Mouse (Mus musculus) midbrain, embryonic 11.5 days (tissue): Measurements from ENCODE around the gene Cenpo. TPM values are rescaled to one million over a fixed set of nuclear protein-coding genes. Genes with fewer than 3 reads are reported as not detected.

Experiments used
- ATAC-seq: fragments of 200-750 bp; cut with Nextera tagmentation; 2 replicates; pipeline ENCODE4 v1.8.0; 2017; ENCODE audit warnings: moderate TSS enrichment, moderate library complexity; ENCODE audit not compliant: low FRiP score
- DNase-seq: peaks from one replicate; pipeline ENCODE4 v3.0.0; 2015; ENCODE audit warnings: low spot score; ENCODE audit errors: missing footprints
- H3K27ac ChIP-seq: fragments of 300-500 bp; sonication (generic); 2 replicates; pipeline ENCODE4 v1.5.1; 2014; ENCODE audit warnings: low read depth, low read length
- H3K27me3 ChIP-seq: fragments of 300-500 bp; sonication (generic); 2 replicates; pipeline ENCODE4 v1.6.1; 2014; ENCODE audit warnings: mild to moderate bottlenecking, low read length, moderate library complexity, mixed read lengths; ENCODE audit not compliant: control insufficient read depth, insufficient read depth
- H3K36me3 ChIP-seq: fragments of 300-500 bp; sonication (generic); 2 replicates; pipeline ENCODE4 v1.6.1; 2014; ENCODE audit warnings: mild to moderate bottlenecking, low read length, moderate library complexity, mixed read lengths; ENCODE audit not compliant: control insufficient read depth, insufficient read depth
- H3K4me1 ChIP-seq: fragments of 300-500 bp; sonication (generic); 2 replicates; pipeline ENCODE4 v1.6.1; 2014; ENCODE audit warnings: low read length; ENCODE audit not compliant: control insufficient read depth, insufficient read depth
- H3K4me2 ChIP-seq: fragments of 300-500 bp; sonication (generic); 2 replicates; pipeline ENCODE4 v1.6.1; 2014; ENCODE audit warnings: mild to moderate bottlenecking, moderate library complexity
- H3K4me3 ChIP-seq: fragments of 300-500 bp; sonication (generic); 2 replicates; pipeline ENCODE4 v1.5.1; 2014; ENCODE audit warnings: low read depth, low read length
- H3K9ac ChIP-seq: fragments of 300-500 bp; sonication (generic); 2 replicates; pipeline ENCODE4 v1.6.1; 2014; ENCODE audit warnings: low read length
- H3K9me3 ChIP-seq: fragments of 300-500 bp; sonication (generic); 2 replicates; pipeline ENCODE4 v1.6.1; 2016; ENCODE audit warnings: low read length; ENCODE audit not compliant: control insufficient read depth
- WGBS: fragments of 180-500 bp; shearing (Covaris S2); extraction: QIAGEN DNeasy Blood & Tissue Kit; methylation state at CpG from one replicate; pipeline ENCODE4 v1.1.7; 2014; 5-methylcytosine and 5-hydroxymethylcytosine counted together
- polyA plus RNA-seq: library from polyadenylated mRNA; unstranded; fragments of >200 nt; fragmentation: Nextera tagmentation; extraction: Ambion mirVana; gene quantifications from 2 replicates; pipeline ENCODE4 v1.2.1, GENCODE M21; 2014

The Cenpo gene
- polyA plus RNA-seq, 1 experiment from 2014 or later = 19.7 TPM

- Histone ChIP-seq H3K27me3 (no peaks in the 10 kb centered on the region), H3K4me1 (peaks cover under 1% of the 10 kb centered on the region; the same call in 1 of the 2 replicates)
- ATAC-seq = no peak
These were observed 28.0 kb downstream of the Cenpo start for GRCm38 (mm10) chr12:4206106-4206505.

DNA sequence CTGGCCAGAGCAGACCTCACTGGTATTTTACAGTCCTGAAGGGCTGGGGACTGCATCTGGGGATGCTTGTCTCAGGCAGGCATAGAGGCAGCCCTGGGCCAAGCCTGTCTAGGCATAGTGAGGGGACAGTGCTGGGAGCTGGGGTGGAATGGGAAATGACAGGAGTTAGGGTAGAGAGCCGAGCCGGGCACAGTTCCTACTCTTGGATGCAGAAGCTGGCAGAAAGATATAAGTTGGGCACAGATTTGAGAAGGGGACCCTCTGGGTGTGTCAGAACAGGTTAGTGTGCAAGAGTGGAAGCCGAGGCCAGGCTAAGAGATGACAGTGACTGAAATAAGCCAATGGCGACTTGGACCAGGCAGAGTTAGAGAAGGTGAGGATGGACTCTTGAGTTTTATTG, 31.9 kb downstream of the Cenpo start:
- Histone ChIP-seq H3K4me2 (no peak overlapping the region), H3K27ac (no peak overlapping the region), H3K9ac (no peak overlapping the region), H3K27me3 (no peaks in the 10 kb centered on the region), H3K9me3 (no peaks in the 10 kb centered on the region), H3K36me3 (no peaks in the 10 kb centered on the region), H3K4me3 (no peak overlapping the region), H3K4me1 (peaks cover 2% of the 10 kb centered on the region; the same call in 1 of the 2 replicates)
- 86% methylated on average over 4 of the region's 4 CpGs for WGBS
- ATAC-seq (no peak), DNase-seq (no peak)

More at GRCm38 (mm10) chr12:4206106-4206505, 28.0 kb downstream of the Cenpo start:
- WGBS = 96% methylated on average over 11 of the region's 11 CpGs
- H3K9me3 ChIP-seq = no peaks in the 10 kb centered on the region
- H3K36me3 ChIP-seq = no peaks in the 10 kb centered on the region
- H3K4me3 ChIP-seq = no peak overlapping the region
- no peak overlapping the region for H3K9ac ChIP-seq
- H3K4me2 ChIP-seq = no peak overlapping the region
- DNase-seq = no peak
- H3K27ac ChIP-seq = no peak overlapping the region

DNA sequence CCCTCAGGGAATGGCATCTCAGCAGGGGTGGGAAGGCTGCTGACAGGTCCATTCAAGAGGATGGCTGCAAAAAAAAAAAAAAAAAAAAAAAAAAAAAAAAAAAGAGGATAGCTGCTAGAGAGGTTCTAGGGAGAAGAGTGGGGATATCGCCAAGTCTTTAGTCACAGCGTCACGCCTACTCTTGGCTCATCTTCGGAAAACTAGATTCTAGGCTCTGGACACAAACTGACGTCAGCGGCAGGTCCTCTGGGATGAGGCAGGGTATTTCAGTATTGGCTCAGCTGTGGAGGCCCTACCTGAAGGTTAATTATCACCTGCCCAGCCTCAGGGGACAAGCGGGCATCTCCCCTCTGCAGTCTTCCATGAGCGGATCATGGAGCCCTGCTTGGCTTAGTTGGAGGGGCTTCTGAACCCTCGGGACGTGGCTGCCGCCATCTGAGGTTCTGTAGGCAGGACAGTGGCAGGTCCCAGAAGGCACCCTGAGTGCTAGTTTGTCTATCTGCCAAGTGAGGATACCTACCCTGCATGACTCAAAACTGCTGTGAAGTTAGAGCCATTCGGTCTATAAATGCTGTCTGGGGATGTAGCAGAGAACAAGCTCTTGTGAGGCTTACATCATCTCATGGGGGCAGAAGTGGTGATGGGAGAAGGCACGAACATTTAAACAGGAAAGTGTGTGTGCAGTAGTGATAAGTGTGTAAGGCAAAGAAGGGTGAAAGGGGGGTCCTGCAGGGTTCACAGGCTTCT, 32.5 kb downstream of the Cenpo start:
- peaks cover 2% of the 10 kb centered on the region; the same call in 1 of the 2 replicates for H3K4me1 ChIP-seq
- no peak overlapping the region for H3K27ac ChIP-seq
- no peak overlapping the region for H3K9ac ChIP-seq
- no peak overlapping the region for H3K4me3 ChIP-seq
- H3K27me3 ChIP-seq = no peaks in the 10 kb centered on the region
- H3K9me3 ChIP-seq = no peaks in the 10 kb centered on the region
- 92% methylated on average over 13 of the region's 13 CpGs for WGBS
- H3K4me2 ChIP-seq = no peak overlapping the region
- no peaks in the 10 kb centered on the region for H3K36me3 ChIP-seq
- peak; percentile 62 for DNase-seq
- no peak for ATAC-seq

DNA sequence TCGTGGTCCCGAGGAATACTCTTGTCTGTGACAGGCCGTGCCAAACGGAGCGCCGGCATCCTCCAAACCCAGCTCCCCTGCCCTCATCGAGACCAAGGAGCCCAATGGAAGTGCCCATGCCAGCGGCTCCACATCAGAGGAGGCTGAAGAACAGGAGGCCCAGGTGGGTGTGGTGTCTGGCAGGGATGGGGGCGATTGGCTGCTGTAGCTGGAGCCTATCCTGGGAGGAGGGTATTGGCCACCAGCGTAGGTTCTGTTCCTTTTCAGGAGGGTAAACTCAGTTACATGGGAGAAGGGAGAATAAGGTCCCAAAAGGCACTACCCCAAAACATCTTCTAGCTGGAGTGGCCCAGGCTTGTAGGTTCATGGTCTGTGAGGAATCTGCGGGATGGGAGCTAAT, 34.8 kb downstream of the Cenpo start:
- H3K27ac ChIP-seq = no peak overlapping the region
- ATAC-seq = no peak
- no peak for DNase-seq
- no peak overlapping the region for H3K4me2 ChIP-seq
- peaks cover 2% of the 10 kb centered on the region; the same call in 1 of the 2 replicates for H3K4me1 ChIP-seq
- no peak overlapping the region for H3K4me3 ChIP-seq
- no peaks in the 10 kb centered on the region for H3K9me3 ChIP-seq
- H3K9ac ChIP-seq = no peak overlapping the region
- H3K27me3 ChIP-seq = no peaks in the 10 kb centered on the region
- no peaks in the 10 kb centered on the region for H3K36me3 ChIP-seq
- 93% methylated on average over 11 of the region's 11 CpGs for WGBS

DNA sequence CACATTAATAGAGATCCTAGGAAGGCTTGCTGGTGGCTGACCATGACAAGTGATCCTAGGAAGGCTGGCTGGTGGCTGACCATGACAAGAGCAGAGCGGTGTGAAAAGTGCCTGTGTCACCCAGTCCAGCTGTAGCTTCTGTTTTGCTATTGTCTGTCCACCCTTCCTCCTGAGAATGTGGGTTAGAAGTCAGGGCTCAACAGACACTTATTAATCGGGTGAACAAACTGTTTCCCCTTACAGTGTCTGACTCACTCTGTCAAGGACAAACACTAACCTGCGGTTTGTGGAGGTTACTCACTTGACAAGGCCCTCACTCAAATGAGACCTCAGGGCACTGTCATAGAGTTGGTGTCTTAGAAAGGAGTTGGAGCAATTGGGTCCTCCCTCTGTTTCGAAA, 35.4 kb downstream of the Cenpo start:
- ATAC-seq (no peak), DNase-seq (no peak)
- Histone ChIP-seq H3K4me2 (no peak overlapping the region), H3K9ac (no peak overlapping the region), H3K27ac (no peak overlapping the region), H3K36me3 (no peaks in the 10 kb centered on the region), H3K4me3 (no peak overlapping the region), H3K9me3 (no peaks in the 10 kb centered on the region), H3K4me1 (peaks cover 2% of the 10 kb centered on the region; the same call in 1 of the 2 replicates), H3K27me3 (no peaks in the 10 kb centered on the region)
- whole genome bisulfite sequencing = 91% methylated on average over 4 of the region's 4 CpGs

- 92% methylated on average over 14 of the region's 14 CpGs for WGBS
- Histone ChIP-seq H3K36me3 (no peaks in the 10 kb centered on the region), H3K9me3 (no peaks in the 10 kb centered on the region), H3K4me2 (no peak overlapping the region), H3K4me3 (no peak overlapping the region), H3K27me3 (no peaks in the 10 kb centered on the region), H3K27ac (no peak overlapping the region), H3K4me1 (no peaks in the 10 kb centered on the region), H3K9ac (no peak overlapping the region; the same call in 1 of the 2 replicates)
- no peak for DNase-seq
- no peak for ATAC-seq
These were observed 39.5 kb downstream of the Cenpo start for GRCm38 (mm10) chr12:4194643-4195042.

GRCm38 (mm10) chr12:4193025-4193740, 40.9 kb downstream of the Cenpo start:
- WGBS = 67% methylated on average over 10 of the region's 10 CpGs
- H3K4me1 ChIP-seq = peaks cover 4% of the 10 kb centered on the region; the same call in 1 of the 2 replicates
- H3K27ac ChIP-seq = no peak overlapping the region
- DNase-seq (no peak), ATAC-seq (no peak)
- H3K4me3 ChIP-seq = no peak overlapping the region
- no peaks in the 10 kb centered on the region for H3K27me3 ChIP-seq
- H3K9ac ChIP-seq = no peak overlapping the region
- H3K4me2 ChIP-seq = no peak overlapping the region
- H3K9me3 ChIP-seq = no peaks in the 10 kb centered on the region
- H3K36me3 ChIP-seq = no peaks in the 10 kb centered on the region

DNA sequence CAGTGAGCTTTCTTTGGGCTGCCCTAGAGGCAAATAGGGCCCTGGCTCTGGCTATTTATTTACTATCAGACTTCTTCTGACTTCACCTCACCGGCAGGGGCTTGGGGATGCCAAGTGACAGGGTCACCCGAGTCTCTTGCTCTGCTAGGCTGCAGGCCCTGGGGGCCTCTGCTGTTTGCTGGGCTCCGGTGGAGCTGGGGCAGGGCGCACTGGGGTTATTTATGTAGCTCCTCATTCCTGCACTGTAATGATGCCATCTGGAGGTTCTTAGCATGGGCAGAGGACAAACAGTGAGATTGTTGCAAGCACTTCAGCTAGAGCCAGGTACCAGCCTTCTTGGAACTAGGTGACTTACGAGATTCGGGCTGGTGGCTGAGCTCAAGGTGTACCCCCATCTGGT, 41.6 kb downstream of the Cenpo start:
- Histone ChIP-seq H3K27ac (no peak overlapping the region), H3K9ac (no peak overlapping the region), H3K4me2 (no peak overlapping the region), H3K4me1 (peaks cover 7% of the 10 kb centered on the region; the same call in 1 of the 2 replicates), H3K4me3 (no peak overlapping the region), H3K36me3 (no peaks in the 10 kb centered on the region), H3K27me3 (no peaks in the 10 kb centered on the region), H3K9me3 (no peaks in the 10 kb centered on the region)
- ATAC-seq (no peak), DNase-seq (no peak)
- WGBS = 83% methylated on average over 6 of the region's 6 CpGs

GRCm38 (mm10) chr12:4189060-4189447, 45.0 kb downstream of the Cenpo start:
- H3K9ac ChIP-seq = no peak overlapping the region
- no peak overlapping the region for H3K4me2 ChIP-seq
- no peaks in the 10 kb centered on the region for H3K9me3 ChIP-seq
- DNase-seq (peak; percentile 90), ATAC-seq (0 out of 2 replicates have a peak, but pooled peaks have one; percentile 20)
- H3K27ac ChIP-seq = no peak overlapping the region
- H3K27me3 ChIP-seq = no peaks in the 10 kb centered on the region
- no peak overlapping the region for H3K4me3 ChIP-seq
- peaks cover 7% of the 10 kb centered on the region; the same call in 1 of the 2 replicates for H3K4me1 ChIP-seq
- 47% methylated on average over 5 of the region's 5 CpGs for WGBS
- H3K36me3 ChIP-seq = no peaks in the 10 kb centered on the region
